Mouse (Mus musculus) C2C12 (cell line): ENCODE results near the gene Krt6b. TPM values are rescaled to one million over a fixed set of nuclear protein-coding genes. Genes with fewer than 3 reads are reported as not detected.

ENCODE experiments used
- H3K27me3 ChIP-seq: one replicate; pipeline ENCODE4 v1.6.1; 2011; ENCODE audit not compliant: control insufficient read depth, insufficient read depth, insufficient read length
- H3K36me3 ChIP-seq: one replicate; pipeline ENCODE4 v1.6.1; 2011; ENCODE audit not compliant: control insufficient read depth, insufficient read depth
- H3K4me3 ChIP-seq: one replicate; pipeline ENCODE4 v1.5.1; 2011; ENCODE audit warnings: mild to moderate bottlenecking, control low read depth; ENCODE audit not compliant: poor library complexity, insufficient read depth, severe bottlenecking
- H3K79me2 ChIP-seq: one replicate; pipeline ENCODE4 v1.6.1; 2011; ENCODE audit not compliant: control insufficient read depth, insufficient read depth
- H3K79me3 ChIP-seq: one replicate; pipeline ENCODE4 v1.6.1; 2011; ENCODE audit warnings: low read depth, control low read depth
- H3ac ChIP-seq: one replicate; pipeline ENCODE3; 2011; ENCODE audit warnings: low read depth; ENCODE audit not compliant: control insufficient read depth, insufficient read length
- CEBPB ChIP-seq: IDR thresholded peaks from one replicate; pipeline ENCODE4 v1.6.1; 2011; ENCODE audit warnings: low read depth, mild to moderate bottlenecking, control low read depth, moderate library complexity
- CTCF ChIP-seq: IDR thresholded peaks from one replicate; pipeline ENCODE4 v1.5.1; 2011; ENCODE audit not compliant: control insufficient read depth, insufficient read depth, insufficient read length
- FOSL1 ChIP-seq: IDR thresholded peaks from one replicate; pipeline ENCODE4 v1.8.0; 2011; ENCODE audit warnings: mild to moderate bottlenecking, low read length; ENCODE audit not compliant: poor library complexity, insufficient read depth, severe bottlenecking
- MAX ChIP-seq: IDR thresholded peaks from one replicate; pipeline ENCODE4 v1.6.1; 2011; ENCODE audit warnings: mild to moderate bottlenecking, control low read depth
- MYOD1 ChIP-seq: IDR thresholded peaks from one replicate; pipeline ENCODE4 v1.6.1; 2011; ENCODE audit warnings: low read depth; ENCODE audit not compliant: control insufficient read depth, insufficient read length
- MYOG ChIP-seq: IDR thresholded peaks from one replicate; pipeline ENCODE4 v1.6.1; 2011; ENCODE audit not compliant: control insufficient read depth, insufficient read length; ENCODE audit errors: extremely low read depth
- USF1 ChIP-seq: IDR thresholded peaks from one replicate; pipeline ENCODE4 v1.6.1; 2011; ENCODE audit warnings: low read depth, mild to moderate bottlenecking, control low read depth, moderate library complexity
- microRNA-seq: library from miRNA; unstranded; fragments of <30 nt; microRNA quantifications from one replicate; pipeline ENCODE4, GENCODE M21; 2019; ENCODE audit warnings: borderline microRNAs expressed
- polyA plus RNA-seq: library from polyadenylated mRNA; unstranded; fragments of >200 nt; fragmentation: generic; extraction: Trizol; gene quantifications from one replicate; pipeline ENCODE4 v1.2.1, GENCODE M21; 2012; ENCODE audit warnings: missing spikeins

Krt6b gene
- polyA plus RNA-seq, 1 experiment = not detected

GRCm38 (mm10) chr15:101647280-101647679 is 32.8 kb downstream of the Krt6b start, which contains the start of gene Gm5478:
Gene Gm5478 (minus strand): TSS chr15:101647380.
- Histone ChIP-seq H3K4me3 (no peak within 1 kb of the TSS), H3K79me3 (no peaks in the 10 kb centered on the region), H3ac (no peak within 1 kb of the TSS), H3K27me3 (peaks cover 11% of the 10 kb centered on the region), H3K36me3 (no peaks in the 10 kb centered on the region), H3K79me2 (no peaks in the 10 kb centered on the region)
- no peak for TF ChIP-seq MYOG
- no peak for TF ChIP-seq MYOD1
- no peak for TF ChIP-seq FOSL1
- no peak for TF ChIP-seq USF1
- no peak for TF ChIP-seq CTCF
- TF ChIP-seq CEBPB = no peak
- no peak for TF ChIP-seq MAX

GRCm38 (mm10) chr15:101627884-101628283 is 52.2 kb downstream of the Krt6b start, which contains the start of gene Gm5414:
Gene Gm5414 (minus strand): TSS chr15:101628188.
- H3K79me3 ChIP-seq = no peaks in the 10 kb centered on the region
- H3K27me3 ChIP-seq = peaks cover 5% of the 10 kb centered on the region
- no peaks in the 10 kb centered on the region for H3K36me3 ChIP-seq
- H3ac ChIP-seq = no peak within 1 kb of the TSS
- no peak within 1 kb of the TSS for H3K4me3 ChIP-seq
- H3K79me2 ChIP-seq = no peaks in the 10 kb centered on the region
- TF ChIP-seq FOSL1 = no peak
- TF ChIP-seq CTCF = no peak
- TF ChIP-seq CEBPB = no peak
- no peak for TF ChIP-seq MYOG
- TF ChIP-seq USF1 = no peak
- no peak for TF ChIP-seq MAX
- no peak for TF ChIP-seq MYOD1

Small RNAs within 50 kb of the gene (microRNA-seq; reads per million reads assigned to microRNA genes)
- gene Gm44323 (not detected), gene Gm44342 (not detected), gene Gm44383 (not detected), gene Gm44479 (not detected)

Other genes starting within 250 kb of the Krt6b start
- gene Krt87, start 241.5 kb downstream of the Krt6b start, polyA plus RNA-seq = not detected
- not detected for gene Krt88, start 232.5 kb downstream of the Krt6b start, polyA plus RNA-seq
- gene Krt81, start 216.5 kb downstream of the Krt6b start, polyA plus RNA-seq = not detected
- not detected for gene Krt86, start 206.8 kb downstream of the Krt6b start, polyA plus RNA-seq
- not detected for gene Krt83, start 188.8 kb downstream of the Krt6b start, polyA plus RNA-seq
- not detected for gene Gm49425, start 163.0 kb downstream of the Krt6b start, polyA plus RNA-seq
- gene Krt84, start 147.5 kb downstream of the Krt6b start, polyA plus RNA-seq = not detected
- not detected for gene Krt82, start 129.6 kb downstream of the Krt6b start, polyA plus RNA-seq
- not detected for gene Krt90, start 117.3 kb downstream of the Krt6b start, polyA plus RNA-seq
- not detected for gene Krt75, start 106.4 kb downstream of the Krt6b start, polyA plus RNA-seq
- gene Gm5414, start 52.1 kb downstream of the Krt6b start, polyA plus RNA-seq = not detected
- gene Gm5478, start 32.9 kb downstream of the Krt6b start, polyA plus RNA-seq = not detected
- gene Krt6a, start 14.0 kb upstream of the Krt6b start, polyA plus RNA-seq = not detected
- 0.02 TPM for gene Krt5, start 32.6 kb upstream of the Krt6b start, polyA plus RNA-seq
- gene Krt71, start 62.8 kb upstream of the Krt6b start, polyA plus RNA-seq = not detected
- not detected for gene Krt72, start 106.2 kb upstream of the Krt6b start, polyA plus RNA-seq
- gene Krt73, start 122.1 kb upstream of the Krt6b start, polyA plus RNA-seq = not detected
- gene Krt2, start 137.9 kb upstream of the Krt6b start, polyA plus RNA-seq = not detected
- gene Krt1, start 170.5 kb upstream of the Krt6b start, polyA plus RNA-seq = not detected
- not detected for gene Krt77, start 189.4 kb upstream of the Krt6b start, polyA plus RNA-seq
- gene Krt76, start 212.6 kb upstream of the Krt6b start, polyA plus RNA-seq = not detected
- gene Krt4, start 244.4 kb upstream of the Krt6b start, polyA plus RNA-seq = not detected